Comparison of ENCODE assay signal across 10 mouse cellular contexts in the genomic region with DNA sequence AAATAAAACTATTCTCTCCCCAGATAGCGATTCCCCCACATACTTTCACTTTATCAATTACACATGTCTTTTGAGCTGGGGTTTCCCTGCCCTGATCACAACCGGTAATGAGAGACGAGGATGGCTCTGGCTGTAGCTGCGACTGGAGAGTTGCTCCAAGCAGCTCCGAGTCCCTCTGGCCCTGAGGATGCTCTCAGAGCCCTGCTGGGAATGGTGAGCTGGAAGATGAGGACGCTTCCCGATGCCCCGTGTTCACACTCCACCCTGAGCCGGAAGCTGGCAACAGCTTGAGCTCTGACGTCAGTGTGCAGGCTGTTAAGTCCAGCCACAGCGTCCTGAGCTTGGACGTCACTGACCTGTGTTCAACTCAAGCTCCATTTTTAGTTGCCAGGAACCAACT.
DNase-seq lines count a peak whose midpoint lies in the region; ATAC-seq and TF ChIP-seq lines count a peak whose summit lies in the region.
"Had no signal": no experiment of that assay in that cellular context is flagged by ENCODE, and none has a peak within 500 bp of the region (broad histone marks: within the 10 kb centered on the region; RNA-seq: fewer than 3 reads in every experiment).

No protein-coding gene starts in this region.

- H3K27ac ChIP-seq in forebrain, embryonic 13.5 days: peak overlapping the region; percentile 22
- no peak overlapping the region for H3K27ac ChIP-seq in forebrain, embryonic 10.5 days
- H3K27ac ChIP-seq in heart, embryonic 15.5 days: no peak overlapping the region
- H3K27ac ChIP-seq in midbrain, embryonic 12.5 days (replicated peaks): peak overlapping the region; percentile 56; the same call in 1 of the 2 replicates
- H3K27ac ChIP-seq: liver, embryonic 14.5 days had no signal

- no peaks in the 10 kb centered on the region for H3K36me3 ChIP-seq in forebrain, embryonic 13.5 days (ENCODE audit: poor library complexity, severe bottlenecking)
- H3K36me3 ChIP-seq in forebrain, embryonic 10.5 days (replicated peaks): no peaks in the 10 kb centered on the region
- no peaks in the 10 kb centered on the region for H3K36me3 ChIP-seq in heart, embryonic 15.5 days
- H3K36me3 ChIP-seq in midbrain, embryonic 12.5 days: no peaks in the 10 kb centered on the region

- peak overlapping the region; percentile 36 for H3K4me2 ChIP-seq in forebrain, embryonic 13.5 days
- H3K4me2 ChIP-seq in heart, embryonic 15.5 days: peak overlapping the region; percentile 44
- peak overlapping the region; percentile 13 for H3K4me2 ChIP-seq in midbrain, embryonic 12.5 days (replicated peaks)

- TF ChIP-seq POLR2A in brain, embryonic 14.5 days (IDR thresholded peaks at IDR 0.05; ENCODE audit: borderline replicate concordance, extremely low read depth, insufficient read depth, insufficient read length, poor library complexity, severe bottlenecking): no peak

- peaks cover 6% of the 10 kb centered on the region; the same call in 1 of the 2 replicates for H3K4me1 ChIP-seq in forebrain, embryonic 13.5 days
- H3K4me1 ChIP-seq in forebrain, embryonic 10.5 days: no peaks in the 10 kb centered on the region; the same call in 1 of the 2 replicates
- H3K4me1 ChIP-seq in heart, embryonic 15.5 days (replicated peaks): no peaks in the 10 kb centered on the region
- no peaks in the 10 kb centered on the region for H3K4me1 ChIP-seq in midbrain, embryonic 12.5 days

- no peak overlapping the region for H3K9ac ChIP-seq in forebrain, embryonic 13.5 days
- H3K9ac ChIP-seq in heart, embryonic 15.5 days: no peak overlapping the region
- H3K9ac ChIP-seq in midbrain, embryonic 12.5 days (replicated peaks): no peak overlapping the region
- H3K9ac ChIP-seq: liver, embryonic 14.5 days had no signal

- H3K4me3 ChIP-seq in forebrain, embryonic 13.5 days: no peak overlapping the region
- no peak overlapping the region for H3K4me3 ChIP-seq in forebrain, embryonic 10.5 days
- H3K4me3 ChIP-seq in heart, embryonic 15.5 days: no peak overlapping the region; the same call in 1 of the 2 replicates
- no peak overlapping the region for H3K4me3 ChIP-seq in midbrain, embryonic 12.5 days

- no peak for TF ChIP-seq CTCF in brain, embryonic 14.5 days (IDR thresholded peaks at IDR 0.05; ENCODE audit: borderline replicate concordance, extremely low read depth, insufficient read depth, insufficient read length)

- H3K27me3 ChIP-seq in forebrain, embryonic 13.5 days: no peaks in the 10 kb centered on the region
- H3K27me3 ChIP-seq in forebrain, embryonic 10.5 days (ENCODE audit: poor library complexity, severe bottlenecking): no peaks in the 10 kb centered on the region
- H3K27me3 ChIP-seq in heart, embryonic 15.5 days: no peaks in the 10 kb centered on the region
- H3K27me3 ChIP-seq in midbrain, embryonic 12.5 days: no peaks in the 10 kb centered on the region
- H3K27me3 ChIP-seq: CH12.LX had no signal

- no peak for ATAC-seq in forebrain, embryonic 13.5 days
- no peak for ATAC-seq in heart, embryonic 15.5 days (replicated peaks; ENCODE audit: insufficient number of reproducible peaks, insufficient read depth, low FRiP score, low read depth)
- ATAC-seq in midbrain, embryonic 12.5 days (ENCODE audit: low FRiP score, low read depth): no peak

- H3K9me3 ChIP-seq in forebrain, embryonic 13.5 days (replicated peaks): no peaks in the 10 kb centered on the region
- H3K9me3 ChIP-seq in forebrain, embryonic 10.5 days: no peaks in the 10 kb centered on the region
- H3K9me3 ChIP-seq in heart, embryonic 15.5 days (replicated peaks): no peaks in the 10 kb centered on the region
- H3K9me3 ChIP-seq in midbrain, embryonic 12.5 days: no peaks in the 10 kb centered on the region

- 61% methylated on average over 12 of the region's 12 CpGs for WGBS in forebrain, embryonic 13.5 days
- WGBS in forebrain, embryonic 10.5 days: 62% methylated on average over 12 of the region's 12 CpGs
- 30% methylated on average over 12 of the region's 12 CpGs for WGBS in heart, embryonic 15.5 days
- WGBS in midbrain, embryonic 12.5 days: 55% methylated on average over 12 of the region's 12 CpGs

- no peak for DNase-seq in forebrain, embryonic 10.5 days (ENCODE audit: extremely low spot score, low spot score)
- peak; percentile 15 for DNase-seq in brain, embryonic 14.5 days (ENCODE audit: low read depth)
- no peak for DNase-seq in thymus, postnatal 14 days
- DNase-seq in adrenal gland, postnatal 4 days (ENCODE audit: low spot score in 2 of 2): no peak
- DNase-seq in kidney, postnatal 36 days: no peak

Comparison
In these comparisons a context has a peak if more than half of its experiments do, and no peak if none do; other contexts are left out.
1. H3K27ac ChIP-seq: peak in forebrain, embryonic 13.5 days (single experiment) and midbrain, embryonic 12.5 days (single experiment); none in forebrain, embryonic 10.5 days (single experiment) and heart, embryonic 15.5 days (single experiment).
2. Peak in every context shown above with its lines, with median percentiles within 50 percentile points of each other: H3K4me2 ChIP-seq.